Mouse (Mus musculus): Measurements from ENCODE around the gene Tmem8.

- no peak for TF ChIP-seq CTCF (conservative IDR thresholded peaks at IDR 0.05; ENCODE audit: low read length)
- TF ChIP-seq NANOG (IDR thresholded peaks at IDR 0.05; ENCODE audit: borderline replicate concordance, low read length) = no peak
Observed at GRCm38 (mm10) chr17:26116503-26117258, 3.6 kb downstream of the Tmem8 start.
